Mouse (Mus musculus) left cerebral cortex, adult 18-20 months (tissue): ENCODE data around the gene Cnot11. TPM values are rescaled to one million over a fixed set of nuclear protein-coding genes. Genes with fewer than 3 reads are reported as not detected.
A peak's percentile ranks its signal among the peaks of the same experiment; 100 is the strongest.
"Not testable (repeated sequence)": the region's sequence is repeated elsewhere in the genome, so short reads cannot be mapped to it uniquely, and the experiment has no call there.

Source experiments
- DNase-seq, 2 experiments: peaks; one replicate each; pipeline ENCODE4 v3.0.0; 2021 to 2022; ENCODE audit warnings: low spot score in 2 of 2, mixed read lengths in 1 of 2
- total RNA-seq, 2 experiments: library from RNA; stranded (reverse); gene quantifications; 2 replicates each; pipeline ENCODE4 v1.2.3; 2021

The Cnot11 gene
- total RNA-seq, 2 experiments from 2014 or later: 23.8 to 25.5 TPM

DNA sequence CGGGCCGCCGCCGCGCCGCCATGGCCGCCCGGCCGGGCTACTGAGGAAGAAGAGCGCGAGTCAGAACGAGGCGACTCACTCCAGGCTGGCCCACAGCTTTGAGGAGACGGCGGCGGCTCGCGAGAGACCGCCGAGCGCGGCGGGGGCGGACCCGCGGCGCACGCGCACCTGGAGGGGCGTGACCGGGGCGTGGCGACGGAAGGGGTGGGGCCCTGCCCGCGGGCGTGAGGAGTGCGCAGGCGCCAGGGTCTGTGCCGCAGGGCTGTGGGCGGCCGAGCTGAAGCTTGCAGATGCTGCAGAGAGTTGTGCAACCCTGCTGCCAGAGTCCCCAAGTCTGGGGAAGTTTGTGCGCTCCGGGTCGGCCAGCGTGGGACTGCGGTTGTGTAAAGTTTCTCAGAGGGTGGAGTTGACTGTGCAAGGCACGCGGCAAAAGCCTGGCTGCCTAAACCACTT lies 42.5 kb downstream of the Cnot11 start, which contains the start of gene Rnf149:
Gene Rnf149 (minus strand): TSS at position 153 of the 453 bp plus-strand sequence.
- peak; percentile 97 for DNase-seq

DNA sequence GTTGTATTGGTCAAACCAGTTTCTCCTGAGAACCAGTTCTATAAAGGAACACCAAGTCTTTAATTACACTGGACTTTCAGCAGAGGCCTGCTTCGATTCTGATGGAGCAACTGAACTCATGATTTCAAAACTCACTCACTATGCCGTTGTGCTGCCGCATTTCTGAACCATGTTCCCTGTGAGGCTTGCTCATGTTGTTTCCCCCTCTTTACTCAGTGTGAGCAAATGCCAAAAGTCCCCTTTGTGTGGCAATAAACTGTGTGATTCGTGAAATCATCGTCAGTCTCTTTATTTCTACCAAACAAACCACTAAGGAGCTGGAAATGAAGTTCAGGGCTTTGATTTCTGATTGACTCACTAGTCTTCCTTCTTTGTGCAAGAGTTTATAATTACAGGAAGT lies 43.7 kb downstream of the Cnot11 start:
- no peak for DNase-seq

DNA sequence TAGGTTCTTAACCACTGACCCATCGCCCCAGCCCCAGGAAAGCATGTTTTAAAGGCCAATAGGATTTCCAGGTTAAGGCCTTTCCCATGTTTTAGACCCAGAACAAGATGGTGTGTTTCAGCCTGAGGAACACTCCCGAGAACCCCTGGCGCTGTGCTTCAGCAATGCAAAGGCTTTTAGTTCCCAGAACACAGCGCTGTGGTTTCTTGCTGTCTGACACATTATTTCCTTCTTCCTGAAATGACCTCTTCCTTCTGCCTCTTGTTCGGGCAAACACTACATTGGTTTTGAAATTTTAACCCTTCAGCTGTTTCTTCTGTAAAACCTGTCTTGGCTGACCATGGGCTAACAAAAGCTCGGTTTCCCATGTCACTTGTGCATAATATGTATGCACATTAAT lies 44.3 kb downstream of the Cnot11 start:
- DNase-seq: no peak

DNA sequence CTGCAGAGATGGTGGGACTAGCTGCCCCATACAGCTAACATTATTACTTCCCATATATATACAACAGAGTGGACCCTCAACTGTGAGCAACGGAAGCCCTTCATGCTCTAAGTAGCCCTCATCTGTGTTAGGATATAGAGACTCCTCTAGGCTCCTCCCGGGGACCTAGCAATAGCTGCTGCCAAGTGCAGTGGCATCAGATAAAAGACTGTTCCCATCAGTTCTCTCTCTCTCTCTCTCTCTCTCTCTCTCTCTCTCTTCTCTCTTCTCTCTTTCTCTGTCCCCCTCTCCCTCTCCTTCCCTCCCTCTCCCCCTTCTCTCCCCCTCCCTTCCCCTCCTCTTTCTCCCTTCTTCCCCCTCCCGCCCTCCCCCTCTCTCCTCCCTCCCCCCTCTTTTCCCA lies 46.4 kb downstream of the Cnot11 start:
- no peak for DNase-seq

DNA sequence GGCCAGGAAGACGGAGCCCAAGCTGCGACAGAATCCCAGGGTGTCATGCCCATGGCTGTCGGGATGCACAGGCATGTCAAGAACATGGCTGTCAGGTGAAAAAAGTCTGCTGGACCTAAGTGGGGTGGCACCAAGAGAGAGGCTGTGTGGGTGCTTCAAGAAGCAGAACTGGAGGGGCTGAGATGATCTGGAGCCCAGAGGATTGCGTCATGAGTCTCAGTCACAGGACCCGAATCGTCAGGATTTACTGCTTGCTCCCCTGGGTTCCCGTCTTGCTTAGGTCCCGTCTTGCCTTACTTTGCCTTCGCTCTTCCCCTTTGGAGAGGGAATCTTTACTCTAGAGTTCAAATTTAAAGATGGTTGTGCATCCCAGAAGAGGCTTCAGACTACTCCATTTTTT lies 48.4 kb downstream of the Cnot11 start:
- DNase-seq: no peak

DNA sequence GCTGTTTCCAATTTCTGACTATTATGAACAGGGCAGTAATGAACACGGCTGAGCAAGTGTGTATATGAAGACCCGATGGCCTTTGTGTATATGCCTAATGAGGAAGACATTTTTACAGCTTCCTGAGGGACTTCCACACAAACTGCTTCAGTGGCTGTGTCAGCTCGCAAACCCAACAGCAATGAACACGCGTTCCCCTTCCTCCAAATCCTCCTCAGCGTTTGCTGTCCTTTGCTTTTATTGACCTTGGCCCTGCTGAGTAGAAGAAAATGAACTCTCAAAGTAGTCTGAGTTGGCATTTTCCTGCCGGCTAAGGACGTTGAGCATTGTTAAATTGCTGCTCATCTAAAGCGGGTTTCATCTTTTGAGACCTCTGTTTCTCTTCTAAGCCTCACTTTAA lies 50.6 kb downstream of the Cnot11 start:
- DNase-seq: no peak

DNA sequence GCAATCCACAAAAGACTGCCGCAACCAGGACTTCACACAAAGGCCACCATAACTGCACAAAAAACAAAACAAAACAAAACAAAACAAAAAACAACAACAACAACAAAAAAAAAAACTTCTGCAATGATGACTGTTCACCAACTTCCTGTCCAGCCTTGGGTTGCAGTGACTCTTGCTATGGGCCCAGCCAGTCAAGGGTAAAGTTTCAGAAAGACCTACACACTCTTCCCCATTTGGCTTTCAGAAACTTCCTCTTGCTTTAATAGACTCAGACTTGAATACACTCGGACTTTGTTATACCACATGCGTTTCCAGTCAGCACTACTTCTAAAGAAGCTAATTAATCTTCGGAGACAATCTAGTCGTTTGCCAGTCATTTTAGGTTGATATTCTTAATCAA lies 55.4 kb downstream of the Cnot11 start:
- DNase-seq: no peak

DNA sequence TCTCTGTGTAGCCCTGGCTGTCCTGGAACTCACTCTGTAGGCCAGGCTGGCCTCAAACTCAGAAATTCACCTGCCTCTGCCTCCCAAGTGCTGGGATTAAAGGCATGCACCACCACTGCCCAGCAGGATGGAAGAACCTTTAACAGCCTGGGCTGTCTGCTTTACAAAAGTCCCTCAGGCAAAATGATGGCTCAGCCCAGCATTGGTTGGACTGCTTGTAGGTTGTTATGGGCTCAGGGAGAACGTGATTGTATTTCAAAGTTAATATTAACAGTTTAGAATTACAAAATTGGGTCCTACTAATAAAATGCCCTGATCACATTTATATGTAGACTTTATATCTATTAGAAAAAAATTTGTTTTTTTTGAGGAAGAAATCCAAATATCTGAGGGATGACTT lies 56.8 kb downstream of the Cnot11 start:
- not testable (repeated sequence) for DNase-seq

DNA sequence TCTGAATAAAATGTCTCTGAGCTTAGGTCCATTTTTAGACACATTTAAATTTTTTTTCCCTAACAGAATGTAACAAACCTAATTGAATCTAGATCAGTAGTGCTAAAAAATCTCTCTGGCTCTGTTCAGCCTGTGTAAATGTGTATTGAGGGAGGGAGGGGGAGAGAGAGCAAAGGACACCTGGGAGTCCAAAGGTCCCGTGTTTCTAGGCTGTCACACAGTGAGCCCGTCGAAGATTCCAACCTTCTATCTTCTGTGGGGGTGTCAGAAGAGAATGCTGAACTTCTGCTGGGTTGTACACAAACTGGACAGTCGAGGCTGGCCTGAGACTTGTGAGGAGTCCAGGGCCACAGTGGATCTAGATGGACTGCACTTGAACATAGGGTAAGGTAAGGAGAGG lies 57.3 kb downstream of the Cnot11 start:
- no peak for DNase-seq

DNA sequence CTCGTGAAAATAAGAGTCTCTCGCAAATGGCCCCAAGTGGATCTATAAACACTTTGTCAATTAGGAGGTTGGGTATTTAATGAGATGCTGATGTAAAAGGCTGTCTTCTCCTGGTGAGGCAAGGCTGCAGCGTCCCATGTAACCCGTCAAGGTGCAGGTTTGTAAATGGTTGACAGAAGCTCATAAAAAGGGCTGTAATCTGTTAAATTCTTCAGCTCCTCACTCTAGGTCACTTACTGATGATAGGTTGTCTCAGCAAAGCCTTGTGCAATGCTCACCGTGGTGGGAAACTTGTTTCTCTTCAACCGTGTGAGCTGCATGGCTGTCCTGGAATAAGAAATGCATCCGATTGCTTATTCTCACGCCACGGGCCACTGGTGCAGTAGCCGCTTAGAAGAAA lies 59.0 kb downstream of the Cnot11 start:
- DNase-seq: no peak

Other genes with a start within 250 kb of the Cnot11 start
- 100 to 1,000 TPM; 515 to 567 TPM for gene Rpl31, start 167.2 kb upstream of the Cnot11 start, total RNA-seq
- gene Tbc1d8, start 56.2 kb upstream of the Cnot11 start, total RNA-seq: 10 to 100 TPM; 19.3 to 20.5 TPM
- 10 to 100 TPM; 31.2 to 34.2 TPM for gene Rnf149, start 42.4 kb downstream of the Cnot11 start, total RNA-seq
- gene Creg2, start 116.5 kb downstream of the Cnot11 start, total RNA-seq: 10 to 100 TPM; 87.9 to 90.6 TPM
- under 1 TPM in 1 of 2 experiments, not detected in 1; 0.16 TPM for gene Rfx8, start 186.0 kb downstream of the Cnot11 start, total RNA-seq